Mouse (Mus musculus) embryonic fibroblast, embryonic 13.5 days (primary cell): ENCODE data around the gene Cys1. TPM values are rescaled to one million over a fixed set of nuclear protein-coding genes. Genes with fewer than 3 reads are reported as not detected.
A peak's percentile ranks its signal among the peaks of the same experiment; 100 is the strongest.

Experiments used
- H3K27ac ChIP-seq: 2 replicates; pipeline ENCODE4 v1.5.1; 2012; ENCODE audit warnings: low read length, control low read depth, inconsistent platforms; ENCODE audit not compliant: insufficient read depth
- H3K4me1 ChIP-seq: 2 replicates; pipeline ENCODE4 v1.6.1; 2011; ENCODE audit warnings: low read length; ENCODE audit not compliant: control insufficient read depth, insufficient read depth
- H3K4me3 ChIP-seq: 2 replicates; pipeline ENCODE4 v1.5.1; 2011; ENCODE audit warnings: mild to moderate bottlenecking, control low read depth, low read length; ENCODE audit not compliant: insufficient read depth
- CTCF ChIP-seq: IDR thresholded peaks from 2 replicates; pipeline ENCODE4 v1.5.1; 2011; ENCODE audit warnings: mild to moderate bottlenecking, control low read depth, low read length, moderate library complexity, borderline replicate concordance; ENCODE audit not compliant: insufficient read depth
- POLR2A ChIP-seq: IDR thresholded peaks from 2 replicates; pipeline ENCODE4 v1.6.1; 2011; ENCODE audit warnings: low read depth, mild to moderate bottlenecking, control low read depth, low read length, moderate library complexity
- polyA plus RNA-seq: library from polyadenylated mRNA; stranded (reverse); fragments of >200 nt; gene quantifications from 2 replicates; pipeline ENCODE4 v1.2.4, GENCODE M21; 2011; ENCODE audit warnings: low read depth; ENCODE audit not compliant: missing spikeins, insufficient read length

Gene Cys1
- polyA plus RNA-seq, result 1.4 and 3.4 TPM in 2 replicates

DNA sequence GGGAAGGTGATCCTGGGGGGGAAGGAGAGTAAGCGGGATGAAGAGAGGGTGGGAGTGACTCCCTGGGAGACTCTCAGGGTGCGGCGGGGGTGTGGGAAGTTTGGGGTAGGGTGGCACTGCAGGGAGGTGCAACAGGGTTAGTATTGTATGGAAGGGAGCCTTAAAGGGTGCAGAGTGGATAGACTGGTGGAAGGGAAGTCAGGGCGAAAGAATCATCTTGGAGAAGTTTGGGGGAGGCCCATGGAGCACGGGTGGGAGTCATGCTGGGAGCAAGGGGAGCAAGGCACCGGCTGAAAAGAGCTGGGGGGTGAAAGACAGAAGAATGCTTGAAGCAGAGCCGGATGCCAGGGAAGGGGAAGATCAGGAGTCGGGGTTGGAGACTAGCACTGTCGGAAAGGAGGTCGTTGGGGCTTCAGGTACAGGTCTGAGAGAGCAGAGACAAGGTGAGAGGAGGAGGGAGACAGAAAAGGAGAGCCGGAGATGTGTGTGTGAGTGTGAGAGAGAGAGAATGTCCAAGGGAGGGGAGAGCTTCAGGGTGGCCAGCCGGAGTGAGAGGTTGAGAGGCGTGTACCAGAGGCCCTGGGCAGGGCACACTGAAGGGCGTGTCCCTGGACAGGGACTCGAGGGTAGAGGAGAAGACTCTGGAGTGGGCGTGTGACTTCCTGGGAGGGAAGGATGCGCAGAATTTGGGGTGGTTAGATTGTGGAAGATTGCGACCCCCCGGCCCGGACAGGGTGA lies at the start of gene Cys1:
Cys1 (minus strand) TSS at position 528 of the 738 bp plus-strand sequence.
- H3K4me3 ChIP-seq, result peak within 1 kb of the TSS; percentile 24
- no peak within 1 kb of the TSS for H3K27ac ChIP-seq
- 0 out of 2 replicates have a peak, but pooled peaks cover 5% of the 10 kb centered on the region for H3K4me1 ChIP-seq
- TF ChIP-seq POLR2A (no peak), CTCF (no peak)

DNA sequence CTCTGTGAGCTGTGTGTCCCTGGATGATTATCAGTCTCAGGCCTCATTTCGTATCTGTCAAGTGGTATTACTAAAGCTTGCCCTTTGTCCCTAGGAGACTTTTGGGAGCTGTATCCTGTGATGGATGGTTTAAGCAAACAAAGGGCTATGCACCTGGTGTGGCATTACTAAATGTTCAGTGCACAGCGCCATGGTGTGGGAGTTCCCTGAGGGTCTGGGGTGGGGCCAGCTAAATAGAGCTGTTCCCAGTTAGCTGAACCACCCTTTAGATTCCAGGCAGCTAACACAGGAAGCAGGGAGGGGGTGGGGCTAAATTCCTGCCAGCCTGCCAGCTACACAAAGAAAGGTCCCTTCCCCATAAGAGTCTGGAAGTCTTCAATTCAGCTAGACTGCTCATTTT lies 42.8 kb upstream of the Cys1 start:
- no peak for TF ChIP-seq CTCF
- TF ChIP-seq POLR2A, result no peak
- Histone ChIP-seq H3K27ac (peak overlapping the region; percentile 7; the same call in 1 of the 2 replicates), H3K4me1 (peaks cover 9% of the 10 kb centered on the region), H3K4me3 (no peak overlapping the region)

DNA sequence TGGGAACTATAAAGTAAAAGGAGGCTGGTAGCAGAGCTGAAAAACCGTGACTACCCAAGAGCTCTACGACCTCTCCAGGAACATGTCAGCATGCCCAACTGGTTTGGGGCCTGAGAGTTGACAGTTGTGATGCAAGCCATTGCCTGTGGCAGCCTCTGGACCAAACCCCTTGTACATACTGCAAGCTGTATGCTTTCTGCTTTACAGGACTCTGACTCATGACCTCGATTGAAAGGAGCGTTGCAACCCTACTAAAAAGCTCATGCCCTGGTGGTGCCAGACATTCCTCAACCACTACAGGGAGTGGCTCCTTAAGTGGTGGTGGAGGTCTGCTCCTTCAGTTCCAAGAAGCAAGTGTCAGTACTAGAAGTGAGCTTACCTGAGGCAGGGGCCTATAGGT lies 42.2 kb upstream of the Cys1 start:
- H3K27ac ChIP-seq, result peak overlapping the region; percentile 7; the same call in 1 of the 2 replicates
- peaks cover 9% of the 10 kb centered on the region for H3K4me1 ChIP-seq
- no peak overlapping the region for H3K4me3 ChIP-seq
- TF ChIP-seq CTCF (no peak), POLR2A (no peak)

DNA sequence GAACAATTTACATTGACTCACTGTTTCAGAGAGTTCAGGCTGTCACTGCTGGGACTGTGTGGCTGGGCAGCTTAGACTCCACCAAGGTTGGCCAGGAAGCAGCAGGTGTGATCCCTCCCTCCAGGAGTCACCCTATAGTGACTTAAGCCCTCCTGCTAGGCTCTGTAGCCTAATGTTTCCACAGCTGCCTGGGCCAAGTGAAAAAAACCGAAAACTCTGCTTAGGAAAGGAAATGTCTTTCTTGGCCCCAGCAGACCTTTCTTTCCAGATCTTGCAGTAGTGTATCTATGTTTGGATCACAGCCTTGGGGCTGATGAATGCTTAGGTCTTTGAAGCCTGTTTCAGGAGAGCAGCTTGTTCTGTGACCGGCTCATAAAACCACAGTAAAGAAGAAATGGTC lies 41.8 kb upstream of the Cys1 start:
- H3K27ac ChIP-seq, result peak overlapping the region; percentile 7; the same call in 1 of the 2 replicates
- no peak overlapping the region for H3K4me3 ChIP-seq
- peaks cover 9% of the 10 kb centered on the region for H3K4me1 ChIP-seq
- TF ChIP-seq CTCF (no peak), POLR2A (no peak)

DNA sequence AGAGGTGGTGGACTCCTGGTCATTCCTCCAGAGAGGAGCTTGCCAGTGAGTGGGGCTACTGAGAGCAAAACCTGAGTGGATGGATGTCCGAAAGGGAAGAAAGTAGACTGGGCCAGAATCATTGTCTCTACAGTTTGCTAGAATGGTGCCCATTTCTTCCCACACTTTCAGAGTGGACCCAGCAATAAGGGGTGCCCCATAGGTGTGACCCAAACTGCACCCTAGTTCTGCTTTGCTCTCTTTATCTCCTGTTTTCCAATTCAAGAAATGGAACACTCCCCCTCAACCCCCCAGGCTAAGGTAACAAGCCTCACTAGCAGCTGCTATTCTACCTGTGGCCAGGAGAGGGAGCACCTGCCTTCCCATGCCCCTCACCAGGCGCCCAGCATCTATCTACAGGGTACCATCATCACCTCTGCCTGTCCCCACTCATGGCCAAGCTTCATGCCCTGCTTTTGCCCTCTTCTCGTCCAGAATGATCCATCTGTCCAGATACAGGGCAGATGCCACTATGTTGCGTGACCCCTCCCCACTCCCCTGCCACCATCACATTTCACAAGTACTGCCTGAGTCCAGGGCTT lies 35.2 kb upstream of the Cys1 start:
- no peak for TF ChIP-seq POLR2A
- peak; percentile 84 for TF ChIP-seq CTCF
- H3K4me3 ChIP-seq, result no peak overlapping the region
- no peak overlapping the region for H3K27ac ChIP-seq
- H3K4me1 ChIP-seq, result 0 out of 2 replicates have a peak, but pooled peaks cover 2% of the 10 kb centered on the region

DNA sequence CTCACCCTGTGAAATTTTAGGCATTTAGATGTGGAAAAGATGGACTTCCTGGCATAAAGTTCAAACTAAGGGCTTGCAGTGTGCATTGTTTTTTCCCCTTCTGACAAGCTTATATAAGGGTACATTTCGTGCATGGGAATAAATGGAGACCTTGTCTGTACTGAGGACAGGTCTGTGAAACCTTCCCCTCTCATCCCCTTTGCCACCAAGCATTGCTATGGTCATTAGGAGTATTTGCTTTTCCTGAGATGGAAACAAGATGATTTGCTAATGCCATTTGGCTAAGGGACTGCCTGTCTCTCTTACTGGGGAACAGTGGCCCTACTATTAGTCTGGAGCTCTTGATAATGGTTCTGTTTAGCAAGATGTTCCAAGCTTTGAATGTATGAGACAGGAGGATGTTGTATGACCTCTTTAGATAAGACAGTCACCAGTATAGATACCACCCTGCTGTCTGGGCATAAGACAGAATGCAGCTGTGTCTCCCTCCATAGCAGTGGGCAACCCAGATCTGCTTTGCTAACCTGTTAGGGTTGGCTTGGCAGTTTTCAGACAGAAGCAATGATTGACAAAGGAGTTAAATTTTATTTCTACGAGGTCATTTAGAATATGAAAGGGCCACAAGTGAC lies 33.8 kb upstream of the Cys1 start:
- peaks cover 4% of the 10 kb centered on the region; the same call in 1 of the 2 replicates for H3K4me1 ChIP-seq
- TF ChIP-seq POLR2A (no peak; the same call in 1 of the 2 replicates), CTCF (no peak)
- H3K27ac ChIP-seq, result no peak overlapping the region
- H3K4me3 ChIP-seq, result no peak overlapping the region

DNA sequence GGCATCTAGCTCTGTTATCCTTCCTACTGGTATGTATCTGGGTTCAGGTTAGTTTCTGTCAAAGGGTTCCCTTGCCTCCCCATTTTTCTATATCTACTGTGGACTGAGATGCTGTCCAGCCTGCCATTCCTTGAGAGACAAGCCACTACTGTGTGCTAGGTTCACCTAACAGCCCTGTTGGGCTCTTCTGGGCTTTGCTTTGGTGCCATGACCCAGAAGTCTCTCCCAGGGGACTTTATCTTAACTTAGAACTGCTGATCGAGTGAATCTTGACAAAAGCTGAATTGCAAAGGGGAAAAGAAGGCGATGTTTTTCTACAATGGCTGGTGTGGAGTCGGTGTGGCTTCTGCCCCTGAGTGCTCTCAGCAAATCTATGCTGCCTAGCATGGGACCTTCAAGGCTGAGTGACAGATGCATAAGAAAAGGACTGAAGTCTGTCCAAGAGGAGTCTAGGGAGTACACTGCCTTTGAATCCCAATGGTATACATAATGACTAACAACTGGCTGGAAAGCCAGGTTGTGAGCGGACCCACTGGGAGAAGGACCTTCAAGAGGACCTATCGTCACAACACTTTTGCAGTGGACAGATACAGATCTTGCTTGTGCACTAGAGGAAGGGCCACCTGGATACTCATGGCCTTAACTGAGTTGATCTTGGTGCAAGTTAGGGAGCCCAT lies 33.1 kb upstream of the Cys1 start:
- Histone ChIP-seq H3K27ac (no peak overlapping the region), H3K4me1 (peaks cover 5% of the 10 kb centered on the region; the same call in 1 of the 2 replicates), H3K4me3 (no peak overlapping the region)
- no peak for TF ChIP-seq POLR2A
- no peak for TF ChIP-seq CTCF

DNA sequence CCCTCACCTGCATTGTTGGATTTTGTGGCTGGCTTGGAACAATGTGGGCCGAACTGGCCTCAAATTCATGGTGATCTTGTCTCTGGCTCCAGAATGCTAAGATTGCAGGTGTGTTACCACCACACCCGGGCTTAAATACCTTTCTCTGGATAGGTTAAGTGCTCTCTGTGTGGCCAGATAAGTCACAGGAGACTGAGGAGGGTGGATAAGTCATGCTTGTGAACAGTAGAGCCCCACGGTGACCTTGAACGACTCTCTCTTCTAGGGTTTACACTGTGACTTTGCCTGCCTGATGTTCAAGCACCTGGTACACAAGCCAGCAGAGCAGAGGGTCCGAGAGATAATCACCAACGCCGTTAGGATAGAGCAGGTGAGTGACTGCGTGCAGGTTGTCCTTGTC lies 30.8 kb upstream of the Cys1 start:
- TF ChIP-seq CTCF (no peak), POLR2A (no peak)
- Histone ChIP-seq H3K27ac (no peak overlapping the region), H3K4me3 (no peak overlapping the region), H3K4me1 (peaks cover 5% of the 10 kb centered on the region; the same call in 1 of the 2 replicates)

DNA sequence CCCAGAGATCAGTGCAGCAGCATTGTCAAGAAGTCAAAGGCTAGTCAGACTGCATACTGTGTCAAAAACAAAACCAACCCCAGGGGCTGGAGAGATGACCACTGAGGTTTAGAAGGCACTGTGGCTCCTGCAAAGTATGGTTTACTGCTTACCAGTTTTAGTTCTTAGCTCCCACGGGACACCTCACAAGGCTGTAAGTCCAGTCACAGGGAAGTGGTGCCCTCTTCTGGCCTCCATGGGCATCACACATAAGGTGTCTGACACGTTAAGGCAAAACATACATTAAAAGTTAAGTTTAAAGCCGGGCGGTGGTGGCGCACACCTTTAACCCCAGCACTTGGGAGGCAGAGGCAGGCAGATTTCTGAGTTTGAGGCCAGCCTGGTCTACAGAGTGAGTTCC lies 29.1 kb upstream of the Cys1 start:
- H3K4me1 ChIP-seq, result peaks cover 8% of the 10 kb centered on the region; the same call in 1 of the 2 replicates
- H3K4me3 ChIP-seq, result peak overlapping the region; percentile 2; the same call in 1 of the 2 replicates
- no peak overlapping the region for H3K27ac ChIP-seq
- TF ChIP-seq CTCF, result peak; percentile 49; the same call in 1 of the 2 replicates
- no peak for TF ChIP-seq POLR2A
